15 mouse cellular contexts compared by ENCODE assay signal in the genomic region with DNA sequence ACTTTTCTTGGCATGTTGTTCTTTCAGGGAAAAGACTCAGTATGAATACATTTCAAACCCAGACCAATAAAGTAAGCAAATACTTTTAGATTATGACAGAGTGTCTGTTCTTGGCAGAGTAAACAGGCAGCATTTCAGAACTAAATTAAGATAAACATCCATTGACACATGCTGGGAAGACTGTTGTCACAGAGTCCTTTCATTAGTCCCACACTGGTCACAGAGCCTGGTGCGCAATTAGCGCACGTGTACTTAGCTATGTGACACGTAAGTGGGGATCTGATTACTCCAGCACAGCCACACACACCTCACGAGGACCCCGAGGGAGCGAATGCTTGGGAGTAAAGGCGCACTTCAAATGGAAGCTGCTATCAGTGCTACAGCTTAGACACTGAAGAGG. TPM values are rescaled to one million over a fixed set of nuclear protein-coding genes. Genes with fewer than 3 reads are reported as not detected.
A peak's percentile ranks its signal among the peaks of the same experiment; 100 is the strongest.
DNase-seq lines count a peak whose midpoint lies in the region; ATAC-seq and TF ChIP-seq lines count a peak whose summit lies in the region.
"Had no signal": no experiment of that assay in that cellular context is flagged by ENCODE, and none has a peak within 500 bp of the region (broad histone marks: within the 10 kb centered on the region; RNA-seq: fewer than 3 reads in every experiment).

No protein-coding gene starts in this region.

- ATAC-seq in lung, postnatal 0 days = 0 out of 2 replicates have a peak, but pooled peaks have one; percentile 24
- ATAC-seq in midbrain, embryonic 13.5 days = peak; percentile 37; the same call in 1 of the 2 replicates

- WGBS in heart, embryonic 10.5 days = 31% methylated on average over 8 of the region's 8 CpGs
- 40% methylated on average over 8 of the region's 8 CpGs for WGBS in lung, postnatal 0 days
- WGBS in midbrain, embryonic 13.5 days = 54% methylated on average over 8 of the region's 8 CpGs

- peaks cover 37% of the 10 kb centered on the region for H3K4me1 ChIP-seq in heart, embryonic 10.5 days
- peaks cover 6% of the 10 kb centered on the region; the same call in 1 of the 2 replicates for H3K4me1 ChIP-seq in lung, postnatal 0 days (ENCODE audit: insufficient read depth, low read depth, low read length)
- 0 out of 2 replicates have a peak, but pooled peaks cover 6% of the 10 kb centered on the region for H3K4me1 ChIP-seq in midbrain, embryonic 13.5 days (replicated peaks)
- H3K4me1 ChIP-seq: limb, embryonic 10.5 days; neural tube, embryonic 12.5 days had no signal

- H3K4me2 ChIP-seq in lung, postnatal 0 days (replicated peaks; ENCODE audit: low read depth, low read length) = no peak overlapping the region
- no peak overlapping the region for H3K4me2 ChIP-seq in midbrain, embryonic 13.5 days (replicated peaks)
- H3K4me2 ChIP-seq: heart, embryonic 15.5 days; hindbrain, embryonic 15.5 days; liver, embryonic 13.5 days; neural tube, embryonic 12.5 days had no signal

- peaks cover 6% of the 10 kb centered on the region; the same call in 1 of the 2 replicates for H3K27me3 ChIP-seq in heart, embryonic 10.5 days (ENCODE audit: insufficient read depth, poor library complexity, severe bottlenecking)
- no peaks in the 10 kb centered on the region for H3K27me3 ChIP-seq in lung, postnatal 0 days (replicated peaks; ENCODE audit: insufficient read depth, low read length)
- H3K27me3 ChIP-seq in midbrain, embryonic 13.5 days = no peaks in the 10 kb centered on the region
- H3K27me3 ChIP-seq: heart, embryonic 15.5 days; hindbrain, embryonic 15.5 days; liver, embryonic 13.5 days; neural tube, embryonic 12.5 days had no signal

- H3K9ac ChIP-seq in lung, postnatal 0 days (replicated peaks; ENCODE audit: low read depth) = no peak overlapping the region
- H3K9ac ChIP-seq in midbrain, embryonic 13.5 days (replicated peaks) = no peak overlapping the region
- H3K9ac ChIP-seq: heart, embryonic 15.5 days; hindbrain, embryonic 15.5 days; liver, embryonic 13.5 days; neural tube, embryonic 12.5 days had no signal

- H3K36me3 ChIP-seq in heart, embryonic 10.5 days = peaks cover 15% of the 10 kb centered on the region
- H3K36me3 ChIP-seq in lung, postnatal 0 days (ENCODE audit: insufficient read depth, low read length) = no peaks in the 10 kb centered on the region
- peaks cover 7% of the 10 kb centered on the region for H3K36me3 ChIP-seq in midbrain, embryonic 13.5 days
- H3K36me3 ChIP-seq: liver, embryonic 13.5 days had no signal

- TF ChIP-seq CTCF in lung, postnatal 0 days (IDR thresholded peaks at IDR 0.05) = no peak

- H3K27ac ChIP-seq in heart, embryonic 10.5 days = no peak overlapping the region
- H3K27ac ChIP-seq in lung, postnatal 0 days (ENCODE audit: low read length) = no peak overlapping the region
- H3K27ac ChIP-seq in midbrain, embryonic 13.5 days = no peak overlapping the region
- H3K27ac ChIP-seq: heart, embryonic 15.5 days; hindbrain, embryonic 15.5 days; limb, embryonic 10.5 days; liver, embryonic 13.5 days; neural tube, embryonic 12.5 days had no signal

- peak; percentile 51 for DNase-seq in heart, embryonic 10.5 days (ENCODE audit: low spot score)
- DNase-seq in heart, postnatal 4 days = no peak
- peak; percentile 49 for DNase-seq in lung, postnatal 0 days (ENCODE audit: low spot score)
- no peak for DNase-seq in lung, postnatal 25 days (ENCODE audit: low spot score)
- DNase-seq in embryo, embryonic 11 days = peak; percentile 14
- DNase-seq in spleen, adult 12 weeks (ENCODE audit: low spot score) = no peak
- DNase-seq in testis, postnatal 10 days (ENCODE audit: low spot score) = no peak
- DNase-seq: cerebellum, adult 18-20 months; kidney, adult 9 months; liver, embryonic 13.5 days had no signal

- no peak for TF ChIP-seq EP300 in lung, postnatal 0 days (IDR thresholded peaks at IDR 0.05)

- no peaks in the 10 kb centered on the region for H3K9me3 ChIP-seq in heart, embryonic 10.5 days
- H3K9me3 ChIP-seq in lung, postnatal 0 days (ENCODE audit: low read length) = no peaks in the 10 kb centered on the region
- H3K9me3 ChIP-seq in midbrain, embryonic 13.5 days = no peaks in the 10 kb centered on the region
- H3K9me3 ChIP-seq: heart, embryonic 15.5 days; hindbrain, embryonic 15.5 days; limb, embryonic 10.5 days; liver, embryonic 13.5 days; neural tube, embryonic 12.5 days had no signal

- H3K4me3 ChIP-seq in heart, embryonic 10.5 days = no peak overlapping the region
- H3K4me3 ChIP-seq in lung, postnatal 0 days (ENCODE audit: low read depth, low read length) = no peak overlapping the region
- H3K4me3 ChIP-seq in midbrain, embryonic 13.5 days (replicated peaks) = no peak overlapping the region
- H3K4me3 ChIP-seq: heart, embryonic 15.5 days; hindbrain, embryonic 15.5 days; limb, embryonic 10.5 days; liver, embryonic 13.5 days; neural tube, embryonic 12.5 days had no signal

RNA-seq across cellular contexts. Expression of gene Sec22a, which starts 52.1 kb away (rescaled TPM):
- 31.2 and 32.8 TPM in 2 replicates for polyA plus RNA-seq in heart, embryonic 10.5 days (2016; fragmentation: Nextera tagmentation; extraction: Ambion mirVana)
- total RNA-seq in heart, postnatal 4 days (2021) = 10 to 100 TPM; 16.7 to 18.3 TPM
- polyA plus RNA-seq in lung, postnatal 0 days (2015; fragmentation: Nextera tagmentation; extraction: Ambion mirVana) = 45.9 and 51.3 TPM in 2 replicates
- polyA plus RNA-seq in midbrain, embryonic 13.5 days (2015; fragmentation: Nextera tagmentation; extraction: Ambion mirVana) = 44.7 and 47.3 TPM in 2 replicates

Comparison
In these comparisons a context has a peak if more than half of its experiments do, and no peak if none do; other contexts are left out.
1. DNase-seq: peak in heart, embryonic 10.5 days (single experiment), lung, postnatal 0 days (single experiment) and embryo, embryonic 11 days (single experiment); none in heart, postnatal 4 days (single experiment), lung, postnatal 25 days (single experiment), spleen, adult 12 weeks (single experiment) and testis, postnatal 10 days (single experiment).